Mouse (Mus musculus) myocyte (in vitro differentiated cells): ENCODE measurements around the gene Usp31. TPM values are rescaled to one million over a fixed set of nuclear protein-coding genes. Genes with fewer than 3 reads are reported as not detected.

ENCODE experiments used
- H3K27me3 ChIP-seq: one replicate; pipeline ENCODE4 v1.6.1; 2011; ENCODE audit not compliant: control insufficient read depth, insufficient read depth, insufficient read length
- H3K36me3 ChIP-seq: one replicate; pipeline ENCODE4 v1.6.1; 2011; ENCODE audit not compliant: control insufficient read depth, insufficient read depth
- H3K4me2 ChIP-seq: one replicate; pipeline ENCODE4 v1.6.1; 2011; ENCODE audit warnings: low read depth, control low read depth
- H3K4me3 ChIP-seq: one replicate; pipeline ENCODE4 v1.5.1; 2011; ENCODE audit warnings: mild to moderate bottlenecking, control low read depth, moderate library complexity
- H3K79me2 ChIP-seq: one replicate; pipeline ENCODE4 v1.6.1; 2011; ENCODE audit not compliant: control insufficient read depth, insufficient read depth
- H3ac ChIP-seq: one replicate; pipeline ENCODE4 v1.6.1; 2011; ENCODE audit not compliant: control insufficient read depth, insufficient read length
- CEBPB ChIP-seq: IDR thresholded peaks from 2 replicates; pipeline ENCODE4 v1.6.1; 2011; ENCODE audit warnings: mild to moderate bottlenecking, moderate library complexity; ENCODE audit not compliant: poor library complexity, insufficient read depth, severe bottlenecking
- E2F4 ChIP-seq: IDR thresholded peaks from one replicate; pipeline ENCODE4 v1.6.1; 2011; ENCODE audit warnings: mild to moderate bottlenecking, control low read depth, moderate library complexity; ENCODE audit not compliant: insufficient read depth
- MAX ChIP-seq: IDR thresholded peaks from one replicate; pipeline ENCODE4 v1.6.1; 2011; ENCODE audit warnings: low read depth, mild to moderate bottlenecking, control low read depth
- MYOD1 ChIP-seq, 3 experiments: IDR thresholded peaks; one replicate each; pipeline ENCODE4 v1.6.1; 2011; ENCODE audit warnings: control low read depth in 2 of 3, low read depth in 2 of 3, mild to moderate bottlenecking in 2 of 3, moderate library complexity in 1 of 3; ENCODE audit not compliant: insufficient read length in 2 of 3, control insufficient read depth in 1 of 3
- MYOG ChIP-seq, 3 experiments: IDR thresholded peaks; one replicate each; pipeline ENCODE4 v1.6.1; 2011; ENCODE audit warnings: control low read depth in 2 of 3, low read depth in 2 of 3, mild to moderate bottlenecking in 2 of 3; ENCODE audit not compliant: insufficient read length in 2 of 3, control insufficient read depth in 1 of 3, insufficient read depth in 1 of 3
- POLR2A ChIP-seq: IDR thresholded peaks from one replicate; pipeline ENCODE4 v1.6.1; 2011; ENCODE audit warnings: low read depth, mild to moderate bottlenecking, control low read depth, moderate library complexity; ENCODE audit not compliant: insufficient read length
- POLR2AphosphoS2 ChIP-seq: IDR thresholded peaks from one replicate; pipeline ENCODE4 v1.6.1; 2011; ENCODE audit warnings: low read depth, control low read depth; ENCODE audit not compliant: insufficient read length
- REST ChIP-seq: IDR thresholded peaks from one replicate; pipeline ENCODE4 v1.6.1; 2011; ENCODE audit warnings: mild to moderate bottlenecking, control low read depth, moderate library complexity; ENCODE audit not compliant: insufficient read depth, insufficient read length
- SRF ChIP-seq: IDR thresholded peaks from one replicate; pipeline ENCODE4 v1.6.1; 2011; ENCODE audit warnings: low read depth; ENCODE audit not compliant: control insufficient read depth, insufficient read length
- TCF12 ChIP-seq: IDR thresholded peaks from one replicate; pipeline ENCODE4 v1.6.1; 2011; ENCODE audit warnings: mild to moderate bottlenecking, control low read depth; ENCODE audit not compliant: poor library complexity, insufficient read depth, severe bottlenecking
- TCF3 ChIP-seq: IDR thresholded peaks from one replicate; pipeline ENCODE4 v1.6.1; 2011; ENCODE audit warnings: low read depth, control low read depth; ENCODE audit not compliant: insufficient read length
- USF1 ChIP-seq: IDR thresholded peaks from one replicate; pipeline ENCODE4 v1.6.1; 2011; ENCODE audit warnings: low read depth, mild to moderate bottlenecking, control low read depth, moderate library complexity
- polyA plus RNA-seq: library from polyadenylated mRNA; unstranded; fragments of >200 nt; fragmentation: generic; extraction: Trizol; gene quantifications from one replicate; pipeline ENCODE4 v1.2.1, GENCODE M21; 2012; ENCODE audit warnings: missing spikeins

Usp31 gene
- polyA plus RNA-seq, 1 experiment, result 3.6 TPM

DNA sequence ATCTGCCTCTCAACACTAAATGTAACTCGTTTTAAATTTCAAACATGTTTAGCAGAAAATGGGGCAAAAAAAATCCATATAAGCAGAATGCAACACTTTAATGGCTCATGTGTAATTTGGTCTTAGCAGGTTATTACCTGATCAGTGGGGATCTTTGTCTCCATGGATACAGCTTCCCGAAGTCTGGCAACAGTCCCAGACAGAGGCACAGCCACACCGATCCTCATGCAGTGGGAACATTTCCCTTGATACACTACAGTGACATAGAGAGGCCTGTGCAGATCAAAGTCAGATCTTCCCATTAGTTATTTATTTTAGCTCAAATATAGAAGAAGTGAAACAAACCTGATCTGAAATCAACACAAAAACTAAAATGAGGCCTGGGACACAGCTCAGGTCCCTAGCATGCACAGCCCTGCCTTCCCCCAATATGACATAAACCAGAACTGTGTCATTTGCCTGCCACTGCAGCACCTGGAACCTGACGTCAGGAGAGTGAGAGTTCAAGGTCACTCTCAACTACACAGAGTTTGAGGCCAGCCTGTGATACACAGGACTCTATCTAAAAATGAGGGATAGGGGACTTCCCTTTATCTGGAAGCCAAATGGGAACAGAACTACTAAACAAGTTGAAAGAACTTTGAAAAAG, 29.8 kb downstream of the Usp31 start:
- no peaks in the 10 kb centered on the region for H3K27me3 ChIP-seq
- no peak for TF ChIP-seq E2F4
- TF ChIP-seq TCF3, result no peak
- no peak for TF ChIP-seq TCF12
- TF ChIP-seq POLR2A, result no peak
- no peak for TF ChIP-seq CEBPB
- no peak for TF ChIP-seq REST
- TF ChIP-seq USF1, result no peak
- TF ChIP-seq SRF, result no peak
- no peak for TF ChIP-seq MYOD1 (IDR thresholded peaks at IDR 0.05; ENCODE audit: control insufficient read depth in 1 of 3, insufficient read length in 2 of 3, low read depth in 2 of 3)
- TF ChIP-seq MAX, result no peak
- TF ChIP-seq MYOG (IDR thresholded peaks at IDR 0.05; ENCODE audit: control insufficient read depth in 1 of 3, insufficient read depth in 1 of 3, insufficient read length in 2 of 3, low read depth in 2 of 3), result no peak
- TF ChIP-seq POLR2AphosphoS2, result no peak
- no peak overlapping the region for H3ac ChIP-seq
- H3K36me3 ChIP-seq, result peaks cover 25% of the 10 kb centered on the region
- no peak overlapping the region for H3K4me2 ChIP-seq
- no peak overlapping the region for H3K4me3 ChIP-seq
- peaks cover 30% of the 10 kb centered on the region for H3K79me2 ChIP-seq

DNA sequence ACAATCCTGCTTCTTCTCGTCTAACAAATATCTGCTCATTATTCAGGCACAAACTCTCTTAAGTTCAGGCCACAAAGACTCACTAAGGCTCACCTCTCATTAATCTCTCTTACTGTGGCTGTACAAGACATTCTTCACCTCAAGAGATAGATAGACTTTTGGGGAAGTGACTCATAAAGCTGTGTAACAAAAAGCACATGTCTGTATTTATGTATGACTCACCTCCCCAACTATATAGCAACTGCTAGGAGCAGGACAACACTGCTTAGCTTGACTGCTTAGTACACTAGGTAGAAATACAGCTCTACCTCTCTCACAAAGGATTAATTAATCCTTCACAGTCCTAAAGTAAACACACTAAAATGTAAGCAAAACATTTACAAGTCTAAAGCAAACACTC, 46.3 kb downstream of the Usp31 start:
- no peak overlapping the region for H3K4me2 ChIP-seq

DNA sequence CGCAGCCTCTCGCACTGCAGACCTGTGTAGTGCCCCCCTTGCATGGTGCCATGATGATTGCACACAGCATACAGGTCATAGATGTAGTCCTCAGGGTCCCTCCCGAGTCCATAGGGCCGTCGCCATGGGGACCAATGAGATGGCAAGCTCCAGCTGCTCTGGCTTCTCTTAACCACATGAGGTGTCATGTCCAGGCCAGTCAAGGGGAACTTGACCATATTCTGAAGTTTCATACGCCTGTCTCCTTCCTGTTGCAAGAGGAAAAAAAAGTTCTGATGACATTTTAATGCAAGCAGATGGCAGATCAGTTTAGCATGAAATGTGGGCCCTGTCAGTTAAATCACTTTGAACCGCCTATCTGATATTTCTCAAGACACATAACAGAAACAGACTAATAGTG, 48.2 kb downstream of the Usp31 start:
- Histone ChIP-seq H3K79me2 (no peaks in the 10 kb centered on the region), H3K36me3 (peaks cover 40% of the 10 kb centered on the region), H3K4me2 (no peak overlapping the region), H3K27me3 (no peaks in the 10 kb centered on the region), H3ac (no peak overlapping the region), H3K4me3 (no peak overlapping the region)
- TF ChIP-seq MAX (no peak), POLR2A (no peak), REST (no peak), MYOD1 (IDR thresholded peaks at IDR 0.05; ENCODE audit: control insufficient read depth in 1 of 3, insufficient read length in 2 of 3, low read depth in 2 of 3) (no peak), E2F4 (no peak), SRF (no peak), TCF3 (no peak), USF1 (no peak), POLR2AphosphoS2 (no peak), CEBPB (no peak), MYOG (IDR thresholded peaks at IDR 0.05; ENCODE audit: control insufficient read depth in 1 of 3, insufficient read depth in 1 of 3, insufficient read length in 2 of 3, low read depth in 2 of 3) (no peak), TCF12 (no peak)

More for the DNA sequence above, 46.3 kb downstream of the Usp31 start:
- Histone ChIP-seq H3ac (no peak overlapping the region), H3K79me2 (no peaks in the 10 kb centered on the region), H3K36me3 (peaks cover 46% of the 10 kb centered on the region), H3K27me3 (no peaks in the 10 kb centered on the region), H3K4me3 (no peak overlapping the region)
- TF ChIP-seq SRF (no peak), MAX (no peak), TCF3 (no peak), POLR2A (no peak), USF1 (no peak), CEBPB (no peak), E2F4 (no peak), TCF12 (no peak), MYOG (IDR thresholded peaks at IDR 0.05; ENCODE audit: control insufficient read depth in 1 of 3, insufficient read depth in 1 of 3, insufficient read length in 2 of 3, low read depth in 2 of 3) (no peak), MYOD1 (IDR thresholded peaks at IDR 0.05; ENCODE audit: control insufficient read depth in 1 of 3, insufficient read length in 2 of 3, low read depth in 2 of 3) (no peak), POLR2AphosphoS2 (no peak), REST (no peak)

DNA sequence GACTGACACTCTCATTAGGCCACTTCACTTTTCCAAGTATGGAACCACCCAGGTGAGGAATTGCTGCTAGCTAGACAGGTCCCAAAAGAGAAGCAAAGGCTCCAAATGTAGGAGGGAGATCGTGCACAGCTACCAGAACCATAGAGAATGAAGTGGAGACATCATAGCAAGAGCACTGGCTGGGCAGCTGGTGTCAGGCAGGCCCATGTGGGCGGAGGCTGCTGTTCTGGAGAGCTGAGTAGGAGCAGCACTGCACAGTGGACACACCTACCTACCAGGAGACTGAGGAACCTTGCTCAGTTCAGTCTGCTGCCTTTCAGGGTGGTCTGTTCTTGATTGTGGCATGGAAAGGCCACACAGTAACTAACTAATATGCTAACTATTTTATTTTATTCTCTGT, 52.4 kb downstream of the Usp31 start:
- Histone ChIP-seq H3K27me3 (no peaks in the 10 kb centered on the region), H3ac (no peak overlapping the region), H3K4me2 (no peak overlapping the region), H3K4me3 (no peak overlapping the region), H3K79me2 (no peaks in the 10 kb centered on the region), H3K36me3 (peaks cover 50% of the 10 kb centered on the region)
- TF ChIP-seq MYOD1 (IDR thresholded peaks at IDR 0.05; ENCODE audit: control insufficient read depth in 1 of 3, insufficient read length in 2 of 3, low read depth in 2 of 3) (no peak), E2F4 (no peak), SRF (no peak), USF1 (no peak), TCF3 (no peak), POLR2AphosphoS2 (no peak), REST (no peak), CEBPB (no peak)

DNA sequence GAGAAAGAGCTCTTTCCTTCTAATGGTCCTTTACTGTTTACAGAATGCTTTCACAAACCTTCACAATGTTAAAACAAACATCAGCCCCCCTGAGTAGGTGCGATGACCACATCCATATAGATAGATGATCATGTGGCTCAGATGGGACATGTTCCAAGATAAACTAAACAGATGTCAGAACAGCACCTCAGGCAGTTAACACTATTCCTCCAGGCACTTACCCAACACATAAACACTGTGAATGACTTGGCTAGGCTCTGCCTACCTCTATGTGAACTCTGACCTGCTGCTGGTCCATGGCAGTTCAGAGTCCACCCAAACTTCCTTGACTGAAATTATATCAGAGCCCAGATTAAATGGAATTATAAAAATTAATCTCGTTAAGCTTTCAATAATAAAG, 54.4 kb downstream of the Usp31 start:
- H3K36me3 ChIP-seq, result peaks cover 31% of the 10 kb centered on the region

More for the DNA sequence above, 54.4 kb downstream of the Usp31 start:
- Histone ChIP-seq H3K4me2 (no peak overlapping the region), H3K27me3 (no peaks in the 10 kb centered on the region), H3ac (no peak overlapping the region), H3K79me2 (no peaks in the 10 kb centered on the region), H3K4me3 (no peak overlapping the region)
- no peak for TF ChIP-seq POLR2AphosphoS2
- TF ChIP-seq CEBPB, result no peak
- TF ChIP-seq TCF12, result no peak
- no peak for TF ChIP-seq REST
- no peak for TF ChIP-seq E2F4
- no peak for TF ChIP-seq TCF3
- TF ChIP-seq USF1, result no peak
- no peak for TF ChIP-seq MYOG (IDR thresholded peaks at IDR 0.05; ENCODE audit: control insufficient read depth in 1 of 3, insufficient read depth in 1 of 3, insufficient read length in 2 of 3, low read depth in 2 of 3)
- no peak for TF ChIP-seq MAX
- TF ChIP-seq SRF, result no peak
- TF ChIP-seq MYOD1 (IDR thresholded peaks at IDR 0.05; ENCODE audit: control insufficient read depth in 1 of 3, insufficient read length in 2 of 3, low read depth in 2 of 3), result no peak
- no peak for TF ChIP-seq POLR2A
